Mouse (Mus musculus) MEL (cell line): ENCODE measurements around the gene Erich4.

Experiments used
- CTCF ChIP-seq, 3 experiments: IDR thresholded peaks in 2 of 3; conservative IDR thresholded peaks in 1 of 3; 2 replicates each; pipeline ENCODE4 v1.5.1; 2011 to 2012; ENCODE audit warnings: low read length in 3 of 3, low read depth in 2 of 3, mild to moderate bottlenecking in 2 of 3, improper control_type of control experiment in 1 of 3, inconsistent platforms in 1 of 3, mixed read lengths in 1 of 3, moderate library complexity in 1 of 3; ENCODE audit not compliant: control insufficient read depth in 1 of 3, insufficient read depth in 1 of 3, poor library complexity in 1 of 3, severe bottlenecking in 1 of 3
- POLR2A ChIP-seq, 2 experiments: IDR thresholded peaks; 2 replicates each; pipeline ENCODE4 v1.6.1; 2011 to 2012; ENCODE audit warnings: low read length in 2 of 2, mild to moderate bottlenecking in 2 of 2, control low read depth in 1 of 2, improper control_type of control experiment in 1 of 2, low read depth in 1 of 2, moderate library complexity in 1 of 2; ENCODE audit not compliant: control insufficient read depth in 1 of 2, insufficient read depth in 1 of 2, poor library complexity in 1 of 2
- SIN3A ChIP-seq: IDR thresholded peaks from 2 replicates; pipeline ENCODE4 v1.6.1; 2012; ENCODE audit warnings: low read length, improper control_type of control experiment, inconsistent platforms
- USF1 ChIP-seq: IDR thresholded peaks from 2 replicates; pipeline ENCODE4 v1.6.1; 2014; ENCODE audit warnings: low read depth, mild to moderate bottlenecking, inconsistent platforms, low read length, improper control_type of control experiment, moderate library complexity

GRCm38 (mm10) chr7:25614086-25614485 lies 1.6 kb downstream of the Erich4 start:
- TF ChIP-seq CTCF (IDR thresholded peaks at IDR 0.05 in 2 of 3, conservative IDR thresholded peaks at IDR 0.05 in 1 of 3; ENCODE audit: control insufficient read depth in 1 of 3, insufficient read depth in 1 of 3, low read depth in 2 of 3, low read length in 3 of 3, poor library complexity in 1 of 3, severe bottlenecking in 1 of 3) (no peak), POLR2A (IDR thresholded peaks at IDR 0.05; ENCODE audit: control insufficient read depth in 1 of 2, insufficient read depth in 1 of 2, low read depth in 1 of 2, low read length in 2 of 2, poor library complexity in 1 of 2) (no peak), USF1 (no peak), SIN3A (no peak)
